Mouse (Mus musculus): Measurements from ENCODE around the gene Tmem212. TPM values are rescaled to one million over a fixed set of nuclear protein-coding genes. Genes with fewer than 3 reads are reported as not detected.
"Not testable (repeated sequence)": the region's sequence is repeated elsewhere in the genome, so short reads cannot be mapped to it uniquely, and the experiment has no call there.

Tmem212 gene
- polyA plus RNA-seq (2015; fragmentation: Nextera tagmentation; extraction: Ambion mirVana), result not detected in 2 replicates

DNA sequence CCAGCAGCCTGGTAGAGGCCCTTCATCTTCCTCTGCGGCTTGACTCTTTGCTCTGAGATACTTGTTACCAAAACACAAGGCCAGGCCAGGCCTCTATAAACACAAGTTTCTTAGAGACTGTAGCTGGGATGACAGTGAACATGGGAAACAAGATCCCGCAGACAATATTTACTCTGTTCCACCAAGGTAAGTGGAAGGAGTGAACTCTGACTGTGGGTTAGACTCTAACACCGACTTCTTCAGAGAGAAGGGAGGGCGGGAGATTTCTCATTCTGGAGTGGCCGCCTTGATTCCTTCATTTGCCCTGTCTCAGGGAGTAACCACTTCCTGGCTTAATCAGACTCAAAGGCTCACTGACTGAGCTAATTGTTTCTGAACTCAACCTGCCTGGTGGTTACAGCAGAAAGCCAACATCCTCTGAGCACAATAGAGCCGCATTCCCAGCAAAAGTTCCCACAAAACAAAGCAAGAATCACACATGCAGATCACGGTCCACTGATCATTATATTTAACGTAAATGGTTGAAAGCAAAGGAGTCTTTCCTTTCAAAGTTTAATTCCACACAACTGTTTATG, at the start of gene Tmem212:
Gene Tmem212 (minus strand): TSS at position 51 of the 575 bp plus-strand sequence.
- no peak within 1 kb of the TSS for H3K4me3 ChIP-seq (replicated peaks)
- no peaks in the 10 kb centered on the region for H3K9me3 ChIP-seq (replicated peaks)
- H3K4me2 ChIP-seq, result no peak within 1 kb of the TSS
- 0 out of 2 replicates have a peak, but pooled peaks have one; percentile 55 for ATAC-seq (replicated peaks; ENCODE audit: low FRiP score)
- 39% methylated on average over 8 of the region's 8 CpGs for WGBS
- peaks cover 25% of the 10 kb centered on the region for H3K4me1 ChIP-seq
- peak within 1 kb of the TSS; percentile 56 for H3K27ac ChIP-seq
- H3K27me3 ChIP-seq, result no peaks in the 10 kb centered on the region
- H3K36me3 ChIP-seq, result no peaks in the 10 kb centered on the region
- H3K9ac ChIP-seq, result no peak within 1 kb of the TSS

DNA sequence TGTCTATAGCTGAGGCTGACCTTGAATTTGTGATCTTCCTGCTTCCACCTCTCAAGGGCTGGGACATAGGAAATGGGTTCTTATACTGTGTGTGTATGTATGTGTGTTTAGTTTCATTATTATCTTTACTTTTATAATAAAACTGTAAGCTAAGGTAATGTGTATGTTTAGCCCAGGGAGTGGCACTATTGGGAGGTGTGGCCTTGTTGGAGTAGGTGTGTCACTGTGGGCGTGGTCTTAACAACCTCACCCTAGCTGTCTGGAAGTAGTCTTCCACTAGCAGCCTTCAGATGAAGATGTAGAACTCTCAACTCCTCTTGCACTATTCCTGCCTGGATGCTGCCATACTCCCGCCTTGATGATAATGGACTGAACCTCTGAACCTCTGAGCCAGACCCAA, 49.2 kb upstream of the Tmem212 start:
- not testable (repeated sequence) for H3K27ac ChIP-seq; H3K9me3 ChIP-seq (replicated peaks); H3K4me1 ChIP-seq; H3K4me2 ChIP-seq; H3K4me3 ChIP-seq (replicated peaks); ATAC-seq (replicated peaks; ENCODE audit: low FRiP score); H3K27me3 ChIP-seq; H3K36me3 ChIP-seq; H3K9ac ChIP-seq
- 88% methylated on average over 2 of the region's 2 CpGs for WGBS

DNA sequence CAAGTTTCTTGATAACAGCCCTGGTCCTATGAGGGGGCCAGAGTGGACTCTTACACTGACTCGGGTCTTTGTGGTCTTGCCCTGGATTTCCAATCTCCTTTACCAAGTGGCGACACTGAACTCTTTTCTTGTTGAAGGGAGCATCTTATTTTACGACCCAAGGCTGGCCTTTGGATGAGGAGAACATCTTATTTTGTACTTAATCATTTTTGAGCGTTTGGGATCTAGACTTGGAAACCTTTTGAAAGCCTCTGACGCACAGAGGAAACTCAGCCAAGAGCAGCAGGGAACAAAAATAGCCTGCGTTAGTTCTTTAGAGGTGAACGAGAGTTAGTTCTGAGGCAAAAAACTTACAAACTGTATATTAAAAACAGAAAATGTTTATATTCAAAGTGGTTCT, 46.8 kb upstream of the Tmem212 start:
- ATAC-seq (replicated peaks; ENCODE audit: low FRiP score), result no peak
- Histone ChIP-seq H3K4me2 (no peak overlapping the region), H3K4me1 (peaks cover 16% of the 10 kb centered on the region), H3K9ac (no peak overlapping the region), H3K27me3 (no peaks in the 10 kb centered on the region), H3K36me3 (no peaks in the 10 kb centered on the region), H3K9me3 (replicated peaks) (no peaks in the 10 kb centered on the region), H3K4me3 (replicated peaks) (no peak overlapping the region), H3K27ac (no peak overlapping the region)
- 81% methylated on average over 7 of the region's 7 CpGs for WGBS

DNA sequence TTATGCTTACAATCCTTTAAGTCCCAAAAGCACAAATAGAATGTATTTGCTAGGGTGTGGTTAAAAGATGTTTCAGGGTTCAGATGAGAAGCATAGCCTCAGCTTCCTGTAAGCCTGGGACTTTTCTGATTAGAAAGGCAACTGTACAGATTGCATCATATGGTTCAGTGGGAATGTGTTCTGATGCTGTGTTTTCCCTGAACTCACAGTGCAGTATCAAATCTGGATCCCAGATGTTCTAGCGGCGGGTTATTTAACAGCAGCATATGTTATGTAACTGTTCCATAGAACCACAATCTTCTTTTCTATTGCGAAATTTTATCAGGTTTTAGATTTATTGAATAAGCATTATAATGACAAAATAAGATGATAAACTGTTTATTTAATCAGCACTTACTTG, 45.5 kb upstream of the Tmem212 start:
- no peak for ATAC-seq (replicated peaks; ENCODE audit: low FRiP score)
- WGBS, result 91% methylated on average over 3 of the region's 3 CpGs
- Histone ChIP-seq H3K27ac (no peak overlapping the region), H3K27me3 (no peaks in the 10 kb centered on the region), H3K36me3 (no peaks in the 10 kb centered on the region), H3K4me2 (no peak overlapping the region), H3K4me1 (peaks cover 16% of the 10 kb centered on the region), H3K9ac (no peak overlapping the region), H3K4me3 (replicated peaks) (no peak overlapping the region), H3K9me3 (replicated peaks) (no peaks in the 10 kb centered on the region)

DNA sequence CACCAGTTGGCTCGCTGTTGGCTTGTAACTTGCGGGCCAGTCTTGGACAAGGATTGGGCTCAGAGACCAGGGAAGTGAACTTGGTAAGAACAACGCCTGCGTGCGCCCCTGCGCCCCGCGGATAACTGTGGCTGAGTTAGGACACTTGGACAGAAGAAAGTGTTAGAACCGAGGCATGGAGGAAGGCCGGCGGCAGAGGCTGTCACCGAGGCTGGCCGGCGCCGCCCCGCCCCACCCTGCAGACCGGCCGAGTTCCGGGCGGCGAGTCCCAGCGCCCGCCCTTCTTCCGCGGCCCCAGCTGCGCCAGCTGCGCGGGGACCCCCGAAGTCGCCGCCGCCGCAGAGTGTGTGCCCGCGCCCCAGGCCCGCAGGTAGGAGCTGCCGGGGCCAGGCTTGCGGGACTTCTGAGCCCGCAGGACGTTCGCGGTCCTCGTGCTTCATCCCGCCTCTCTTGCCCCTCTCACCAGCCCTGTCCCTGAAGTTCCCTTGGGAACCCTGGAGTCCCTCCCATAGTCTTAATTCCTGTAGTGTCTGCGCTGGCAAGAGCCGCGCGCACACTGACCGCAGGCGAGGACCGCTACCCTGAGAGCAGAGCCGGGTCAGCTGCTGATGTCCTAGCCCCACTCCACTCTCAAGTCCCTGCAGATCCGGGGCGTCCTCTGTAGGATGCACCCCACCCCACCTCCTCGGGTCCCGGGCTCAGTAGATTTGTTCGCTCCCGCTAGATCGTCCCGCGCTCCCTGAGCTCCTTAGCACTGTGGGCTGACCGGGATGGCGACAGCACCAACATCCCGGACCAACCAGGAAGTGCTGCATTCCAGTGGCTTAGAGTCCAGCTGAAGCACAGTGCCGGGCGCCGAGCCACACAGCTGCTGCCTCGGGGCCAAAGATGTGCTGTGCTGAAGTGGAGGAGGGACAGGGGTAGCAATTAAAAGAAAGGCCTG, 42.5 kb upstream of the Tmem212 start, which contains the start of gene Pld1:
Gene Pld1 (plus strand): TSS at position 315 of the 943 bp plus-strand sequence.
- Histone ChIP-seq H3K27me3 (no peaks in the 10 kb centered on the region), H3K9ac (peak within 1 kb of the TSS; percentile 65), H3K4me2 (peak within 1 kb of the TSS; percentile 92), H3K36me3 (no peaks in the 10 kb centered on the region), H3K4me1 (peaks cover 16% of the 10 kb centered on the region), H3K4me3 (replicated peaks) (peak within 1 kb of the TSS; percentile 61), H3K27ac (peak within 1 kb of the TSS; percentile 86), H3K9me3 (replicated peaks) (no peaks in the 10 kb centered on the region)
- under 1% methylated on average over 68 of the region's 68 CpGs for WGBS
- ATAC-seq (replicated peaks; ENCODE audit: low FRiP score), result peak; percentile 91

DNA sequence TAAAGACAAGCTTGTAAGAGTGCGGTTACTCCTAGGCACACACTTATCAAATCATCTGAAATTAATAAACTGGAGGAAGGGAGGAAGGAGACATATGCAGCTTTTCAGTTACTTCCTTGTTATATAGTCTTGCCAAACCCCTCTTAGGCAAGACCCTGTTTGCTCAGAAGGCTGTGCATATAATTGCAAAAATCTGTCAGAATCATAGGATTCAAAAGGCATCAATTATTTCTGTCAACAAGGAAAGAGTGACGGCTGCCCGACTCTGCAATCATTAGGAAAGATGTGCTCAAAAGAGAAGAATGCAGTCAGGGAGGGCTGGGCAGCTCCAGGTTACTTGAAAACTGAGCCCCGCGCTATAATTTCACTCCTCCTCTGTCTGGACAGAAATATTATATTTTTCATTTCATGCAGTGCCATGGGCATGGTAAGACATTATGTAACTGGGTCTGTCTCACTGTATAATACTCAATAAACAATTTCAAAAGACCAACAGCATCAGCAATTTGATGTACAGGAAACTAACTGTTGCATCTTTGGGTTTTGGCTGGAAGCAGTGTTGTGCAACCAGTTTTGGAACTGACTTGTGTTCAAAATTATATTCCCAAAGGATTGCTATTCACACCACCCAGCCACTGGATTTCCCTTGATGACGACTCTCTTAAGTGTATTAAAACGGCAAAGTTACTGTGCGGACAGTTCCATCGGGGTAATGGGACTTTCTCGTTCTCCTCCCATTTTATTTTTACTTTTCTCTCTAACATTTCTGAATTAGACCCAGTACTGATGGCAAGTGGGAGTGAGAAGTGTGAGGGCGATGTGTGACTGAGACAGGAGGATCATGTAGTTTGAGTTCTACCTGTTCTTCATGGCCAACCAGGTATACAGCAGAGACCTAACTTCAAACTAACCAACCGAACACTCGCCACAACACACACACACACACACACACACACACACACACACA, 41.3 kb upstream of the Tmem212 start:
- Histone ChIP-seq H3K9me3 (replicated peaks) (no peaks in the 10 kb centered on the region), H3K4me1 (peaks cover 16% of the 10 kb centered on the region), H3K27me3 (no peaks in the 10 kb centered on the region), H3K4me3 (replicated peaks) (no peak overlapping the region), H3K27ac (no peak overlapping the region), H3K9ac (no peak overlapping the region), H3K4me2 (peak overlapping the region; percentile 92), H3K36me3 (no peaks in the 10 kb centered on the region)
- 75% methylated on average over 13 of the region's 13 CpGs for WGBS
- ATAC-seq (replicated peaks; ENCODE audit: low FRiP score), result no peak

DNA sequence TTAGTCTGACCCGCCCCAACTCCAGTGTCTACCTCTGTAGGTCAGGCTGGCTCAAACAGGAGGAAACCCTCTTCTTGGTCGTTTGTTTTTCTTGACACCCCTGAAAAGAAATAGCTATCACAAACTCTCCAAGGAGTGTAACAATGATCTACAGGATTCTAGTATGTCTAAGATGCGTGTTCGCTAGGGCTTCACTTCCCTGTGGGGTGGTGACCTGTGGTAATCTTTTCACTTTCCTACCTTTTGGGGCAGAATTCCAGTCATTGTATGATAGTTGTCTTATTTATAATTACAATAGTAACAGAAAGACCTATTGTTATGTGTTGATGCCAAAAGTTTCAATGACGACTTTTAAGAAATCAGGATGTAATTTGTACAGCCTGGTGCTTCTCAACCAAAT, 40.6 kb upstream of the Tmem212 start:
- WGBS, result 75% methylated on average over 5 of the region's 5 CpGs
- Histone ChIP-seq H3K4me2 (no peak overlapping the region), H3K9ac (no peak overlapping the region), H3K27me3 (no peaks in the 10 kb centered on the region), H3K9me3 (replicated peaks) (no peaks in the 10 kb centered on the region), H3K4me1 (peaks cover 16% of the 10 kb centered on the region), H3K27ac (no peak overlapping the region), H3K36me3 (no peaks in the 10 kb centered on the region), H3K4me3 (replicated peaks) (no peak overlapping the region)
- no peak for ATAC-seq (replicated peaks; ENCODE audit: low FRiP score)

DNA sequence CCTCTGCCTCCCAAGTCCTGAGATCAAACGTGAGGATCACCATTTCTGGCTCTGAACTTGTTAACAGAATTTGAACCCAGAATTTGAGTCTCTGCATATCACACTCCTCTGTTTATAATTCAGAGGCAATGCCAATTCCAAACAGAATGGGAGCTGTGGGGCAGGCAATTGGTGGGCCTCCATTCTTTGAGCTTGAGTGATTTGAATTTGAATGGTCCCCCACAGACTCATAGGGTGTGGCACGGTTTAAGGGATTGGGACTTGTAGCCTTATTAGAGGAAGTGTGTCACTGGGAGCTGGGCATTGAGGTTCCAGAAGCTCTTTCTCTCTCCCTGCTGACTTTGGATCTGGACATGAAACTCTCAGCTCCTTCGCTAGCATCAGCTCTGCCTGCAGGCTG, 39.5 kb upstream of the Tmem212 start:
- Histone ChIP-seq H3K4me1 (peaks cover 16% of the 10 kb centered on the region), H3K27ac (no peak overlapping the region), H3K27me3 (no peaks in the 10 kb centered on the region), H3K9me3 (replicated peaks) (no peaks in the 10 kb centered on the region), H3K36me3 (no peaks in the 10 kb centered on the region), H3K9ac (no peak overlapping the region), H3K4me2 (no peak overlapping the region), H3K4me3 (replicated peaks) (no peak overlapping the region)
- WGBS, result 76% methylated on average over 3 of the region's 3 CpGs
- ATAC-seq (replicated peaks; ENCODE audit: low FRiP score), result no peak

DNA sequence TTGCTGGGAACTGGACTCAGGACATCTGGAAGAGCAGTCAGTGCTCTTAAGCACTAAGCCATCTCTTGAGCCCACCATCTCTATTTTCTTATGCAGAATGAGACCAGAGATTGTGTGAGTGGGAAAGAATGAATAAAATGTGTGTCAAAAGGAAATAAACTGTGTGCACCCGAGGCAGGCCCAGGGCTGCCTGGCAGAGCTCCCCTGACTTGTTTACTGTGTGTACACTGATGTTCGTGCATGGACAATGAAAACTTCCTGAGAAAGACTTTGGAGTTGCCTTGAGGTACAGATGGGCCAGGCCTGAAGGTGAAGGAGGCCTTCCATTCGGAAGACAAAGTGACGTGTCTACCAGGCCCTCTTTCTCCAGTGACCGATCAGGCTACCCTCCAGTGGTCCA, 36.2 kb upstream of the Tmem212 start:
- H3K4me1 ChIP-seq, result no peaks in the 10 kb centered on the region
- H3K27me3 ChIP-seq, result no peaks in the 10 kb centered on the region
- no peak overlapping the region for H3K27ac ChIP-seq
- H3K4me2 ChIP-seq, result no peak overlapping the region
- no peaks in the 10 kb centered on the region for H3K36me3 ChIP-seq
- no peaks in the 10 kb centered on the region for H3K9me3 ChIP-seq (replicated peaks)
- 88% methylated on average over 5 of the region's 5 CpGs for WGBS
- H3K4me3 ChIP-seq (replicated peaks), result no peak overlapping the region
- no peak for ATAC-seq (replicated peaks; ENCODE audit: low FRiP score)
- no peak overlapping the region for H3K9ac ChIP-seq

DNA sequence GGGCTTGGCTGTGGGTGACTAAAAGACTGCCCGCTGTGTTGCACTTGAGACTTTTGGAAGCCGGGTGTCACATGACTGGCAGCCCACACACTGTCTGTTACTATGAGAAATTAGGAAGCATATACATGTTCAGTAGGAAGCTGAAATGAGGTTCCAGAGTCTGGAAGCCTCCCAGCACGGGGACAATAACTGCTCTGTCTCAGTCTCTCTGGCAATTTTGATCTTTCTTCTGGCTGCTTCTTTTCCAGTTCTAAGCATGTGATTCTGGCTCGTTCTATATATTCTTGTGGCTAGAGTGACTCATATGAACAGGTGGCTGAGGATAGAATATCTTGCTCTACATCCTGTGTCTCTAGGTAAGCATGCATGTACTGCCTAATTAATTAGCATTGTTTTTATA, 33.1 kb upstream of the Tmem212 start:
- Histone ChIP-seq H3K9ac (no peak overlapping the region), H3K27me3 (no peaks in the 10 kb centered on the region), H3K4me3 (replicated peaks) (no peak overlapping the region), H3K9me3 (replicated peaks) (no peaks in the 10 kb centered on the region), H3K36me3 (no peaks in the 10 kb centered on the region), H3K4me2 (no peak overlapping the region), H3K4me1 (no peaks in the 10 kb centered on the region), H3K27ac (no peak overlapping the region)
- ATAC-seq (replicated peaks; ENCODE audit: low FRiP score), result no peak
- 83% methylated on average over 4 of the region's 4 CpGs for WGBS

DNA sequence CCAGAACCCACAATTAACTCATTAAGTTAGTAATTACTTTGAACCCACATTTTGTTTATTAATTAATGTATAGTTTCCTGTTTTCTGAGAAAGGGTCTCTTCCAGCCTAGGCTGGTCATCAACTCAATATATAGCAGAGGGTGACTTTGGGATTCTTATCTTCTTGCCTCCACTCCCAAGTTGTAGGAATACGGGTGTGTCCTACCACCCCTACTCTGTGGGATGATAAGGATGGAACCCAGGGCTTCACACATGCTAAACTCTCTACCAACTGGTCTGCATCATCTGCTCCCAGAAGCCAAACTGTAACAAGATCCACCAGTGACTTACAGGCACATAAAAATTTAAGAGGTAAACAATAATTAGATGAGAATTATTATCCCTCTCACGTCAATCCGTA, 27.9 kb upstream of the Tmem212 start:
- no peak for ATAC-seq (replicated peaks; ENCODE audit: low FRiP score)
- Histone ChIP-seq H3K36me3 (no peaks in the 10 kb centered on the region), H3K9ac (no peak overlapping the region), H3K4me3 (replicated peaks) (no peak overlapping the region), H3K4me2 (no peak overlapping the region), H3K4me1 (no peaks in the 10 kb centered on the region), H3K27me3 (no peaks in the 10 kb centered on the region), H3K27ac (no peak overlapping the region), H3K9me3 (replicated peaks) (0 out of 2 replicates have a peak, but pooled peaks cover 1% of the 10 kb centered on the region)
- WGBS, result 61% methylated on average over 3 of the region's 3 CpGs

Data from kidney, embryonic 15.5 days (tissue).